Mouse (Mus musculus) kidney, adult 2 months (tissue): Measurements from ENCODE around the gene Tmem108. TPM values are rescaled to one million over a fixed set of nuclear protein-coding genes. Genes with fewer than 3 reads are reported as not detected.
A peak's percentile ranks its signal among the peaks of the same experiment; 100 is the strongest.
"Not testable (repeated sequence)": the region's sequence is repeated elsewhere in the genome, so short reads cannot be mapped to it uniquely, and the experiment has no call there.

ENCODE experiments used
- DNase-seq: peaks from one replicate; pipeline ENCODE4 v3.0.0; 2021
- H3K27ac ChIP-seq: fragments of 200-500 bp; 2 replicates; pipeline ENCODE4 v1.5.1; 2012; ENCODE audit warnings: low read depth, low read length, control low read depth, inconsistent platforms; ENCODE audit not compliant: insufficient read depth
- H3K27me3 ChIP-seq: fragments of 200-500 bp; replicated peaks from 2 replicates; pipeline ENCODE4 v1.6.1; 2012; ENCODE audit warnings: mild to moderate bottlenecking, moderate library complexity, low read length, inconsistent platforms; ENCODE audit not compliant: control insufficient read depth, insufficient read depth
- H3K36me3 ChIP-seq: fragments of 200-500 bp; 2 replicates; pipeline ENCODE4 v1.6.1; 2012; ENCODE audit warnings: mild to moderate bottlenecking, moderate library complexity, low read length, inconsistent platforms; ENCODE audit not compliant: control insufficient read depth, insufficient read depth
- H3K4me1 ChIP-seq: fragments of 200-500 bp; 2 replicates; pipeline ENCODE4 v1.6.1; 2011; ENCODE audit warnings: low read length; ENCODE audit not compliant: control insufficient read depth, insufficient read depth
- H3K4me3 ChIP-seq: fragments of 200-500 bp; 2 replicates; pipeline ENCODE4 v1.5.1; 2011; ENCODE audit warnings: mild to moderate bottlenecking, low read depth, low read length, control low read depth; ENCODE audit not compliant: insufficient read depth
- CTCF ChIP-seq: fragments of 200-500 bp; conservative IDR thresholded peaks from 2 replicates; pipeline ENCODE4 v1.5.1; 2011; ENCODE audit warnings: low read depth, mild to moderate bottlenecking, control low read depth, low read length, moderate library complexity, mixed read lengths; ENCODE audit not compliant: insufficient read depth, insufficient read length
- POLR2A ChIP-seq: fragments of 200-500 bp; IDR thresholded peaks from one replicate; pipeline ENCODE4 v1.6.1; 2011; ENCODE audit warnings: low read depth, low read length, control low read depth
- WGBS: fragments of 180-500 bp; shearing (Covaris S2); methylation state at CpG from one replicate; pipeline ENCODE4 v1.1.7; 2018; 5-methylcytosine and 5-hydroxymethylcytosine counted together
- polyA plus RNA-seq: library from polyadenylated mRNA; depleted of rRNA; stranded (reverse); fragments of >200 nt; gene quantifications from 2 replicates; pipeline ENCODE4 v1.2.3, GENCODE M21; 2012

Gene Tmem108
- polyA plus RNA-seq, 1 experiment: 7.1 TPM

DNA sequence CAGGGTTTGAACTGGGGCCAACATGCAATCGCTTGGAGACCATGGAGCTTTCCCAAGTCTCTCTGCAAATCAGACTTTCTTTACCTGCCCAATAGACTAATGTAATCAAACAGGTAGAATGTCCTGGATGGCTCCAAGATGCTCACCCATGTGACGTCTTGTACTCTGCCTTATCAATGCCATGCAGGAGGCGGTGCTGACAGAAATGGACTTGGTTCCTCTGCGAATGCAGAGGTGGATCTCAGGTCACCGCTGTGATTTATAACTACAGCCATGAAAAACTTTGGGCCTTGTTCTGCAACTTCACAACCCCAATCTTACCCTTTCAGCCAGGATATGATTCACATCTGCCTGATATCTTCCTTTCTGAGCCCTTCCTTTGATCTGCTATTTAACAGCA, 83.8 kb downstream of the Tmem108 start:
- no peak for DNase-seq
- Histone ChIP-seq H3K27ac (no peak overlapping the region), H3K4me3 (no peak overlapping the region), H3K36me3 (no peaks in the 10 kb centered on the region), H3K27me3 (no peaks in the 10 kb centered on the region), H3K4me1 (peaks cover 9% of the 10 kb centered on the region; the same call in 1 of the 2 replicates)
- 76% methylated on average over 5 of the region's 5 CpGs for WGBS
- TF ChIP-seq POLR2A (no peak), CTCF (no peak)

DNA sequence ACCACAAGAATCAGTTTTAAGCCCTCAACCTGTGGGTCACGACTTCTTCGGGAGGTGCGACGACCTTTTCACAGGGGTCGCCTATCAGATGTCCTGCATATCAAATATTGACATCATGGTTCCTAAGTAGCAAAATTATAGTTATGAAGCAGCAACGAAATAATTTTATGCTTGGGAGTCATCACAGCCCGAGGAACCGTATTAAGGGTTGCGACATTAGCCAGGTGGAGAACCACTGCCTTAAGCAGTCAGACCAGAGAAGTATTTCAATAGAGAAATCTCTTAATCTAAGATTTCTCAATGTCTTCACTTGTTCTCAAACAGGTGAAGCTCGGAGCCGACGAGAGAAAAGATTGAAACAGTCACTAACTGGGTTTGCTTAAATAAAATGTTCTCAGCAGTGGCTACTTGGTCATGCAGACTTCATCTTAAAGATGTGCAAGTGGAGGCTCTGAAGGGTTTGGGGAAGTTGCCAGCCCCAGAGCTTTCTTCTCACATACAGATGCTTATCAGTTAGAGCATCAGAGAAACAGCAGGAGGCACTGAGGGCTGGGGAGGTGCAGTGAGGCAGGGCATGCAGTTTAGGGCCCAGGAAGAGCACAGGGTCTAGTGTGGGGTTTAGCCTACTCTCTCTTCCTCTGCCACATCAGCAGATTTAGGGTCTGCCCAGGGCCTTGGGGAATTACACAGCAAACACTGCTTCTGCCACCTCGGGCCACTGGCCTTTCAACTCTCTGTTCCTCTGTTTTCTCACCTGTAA, 85.7 kb downstream of the Tmem108 start:
- Histone ChIP-seq H3K27ac (no peak overlapping the region), H3K36me3 (no peaks in the 10 kb centered on the region), H3K4me3 (no peak overlapping the region), H3K27me3 (no peaks in the 10 kb centered on the region), H3K4me1 (peaks cover 9% of the 10 kb centered on the region; the same call in 1 of the 2 replicates)
- DNase-seq: no peak
- 77% methylated on average over 13 of the region's 13 CpGs for WGBS
- TF ChIP-seq CTCF: no peak
- no peak for TF ChIP-seq POLR2A

DNA sequence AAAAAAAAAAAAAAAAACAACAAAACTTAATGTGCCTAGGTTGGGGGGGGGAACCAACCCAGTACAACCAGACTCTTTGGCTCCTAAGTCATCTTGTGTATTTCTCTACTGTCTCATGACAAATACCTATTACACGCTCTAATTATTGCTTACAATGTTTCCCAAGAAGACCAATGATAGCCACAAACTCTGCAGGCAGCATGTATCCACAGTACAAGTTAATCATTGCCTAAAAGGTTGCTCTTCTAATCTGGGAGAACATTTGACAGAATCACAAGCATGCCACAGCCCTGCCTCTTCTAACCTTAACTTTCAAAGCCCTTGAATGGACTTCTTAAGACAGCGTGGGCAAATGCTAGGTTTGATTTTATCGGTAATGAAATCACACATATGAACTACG, 88.8 kb downstream of the Tmem108 start:
- Histone ChIP-seq H3K36me3 (no peaks in the 10 kb centered on the region), H3K4me3 (no peak overlapping the region), H3K27ac (no peak overlapping the region), H3K4me1 (no peaks in the 10 kb centered on the region; the same call in 1 of the 2 replicates), H3K27me3 (no peaks in the 10 kb centered on the region)
- TF ChIP-seq CTCF: no peak
- no peak for TF ChIP-seq POLR2A
- peak; percentile 77 for DNase-seq
- WGBS: 47% methylated on average over 4 of the region's 4 CpGs

DNA sequence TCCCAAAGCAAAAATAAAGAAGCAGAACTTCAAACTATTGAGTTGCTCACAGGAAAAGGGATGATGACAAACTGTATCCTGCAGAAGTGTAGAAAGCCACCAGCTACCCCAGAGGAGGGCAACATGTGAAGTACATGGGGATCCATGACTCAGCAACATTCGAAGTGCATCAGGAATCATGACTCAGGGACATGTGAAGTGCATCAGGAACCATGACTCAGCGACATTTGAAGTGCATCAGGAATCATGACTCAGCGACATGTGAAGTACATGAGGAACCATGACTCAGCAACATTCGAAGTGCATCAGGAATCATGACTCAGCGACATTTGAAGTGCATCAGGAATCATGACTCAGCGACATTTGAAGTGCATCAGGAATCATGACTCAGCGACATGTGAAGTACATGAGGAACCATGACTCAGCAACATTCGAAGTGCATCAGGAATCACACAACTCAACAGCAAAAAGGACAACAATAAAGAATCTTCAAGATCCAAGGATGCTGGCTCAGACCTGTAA, 91.0 kb downstream of the Tmem108 start:
- WGBS: 94% methylated on average over 8 of the region's 8 CpGs
- H3K4me3 ChIP-seq, H3K4me1 ChIP-seq, H3K36me3 ChIP-seq, H3K27ac ChIP-seq, H3K27me3 ChIP-seq, DNase-seq: not testable (repeated sequence)

DNA sequence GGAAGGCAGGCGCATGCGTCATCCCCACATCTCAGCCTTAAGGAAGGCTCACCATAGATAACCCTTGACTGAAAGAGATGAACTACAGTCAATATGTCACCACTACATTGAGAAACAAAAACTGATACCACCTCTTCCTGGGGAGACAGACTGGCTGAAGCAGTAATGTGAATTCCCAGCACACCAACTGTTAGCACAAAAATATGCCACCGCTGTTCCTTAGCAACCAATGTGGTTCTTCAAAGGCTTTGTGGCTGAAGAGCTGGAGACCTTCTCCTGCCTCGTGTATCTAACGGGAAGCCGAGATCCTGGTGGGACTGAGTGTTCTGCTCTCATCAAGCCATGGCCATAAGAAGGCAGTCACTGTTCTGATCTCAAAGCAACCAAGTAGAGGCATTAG, 92.8 kb downstream of the Tmem108 start:
- no peaks in the 10 kb centered on the region for H3K36me3 ChIP-seq
- TF ChIP-seq POLR2A: no peak
- TF ChIP-seq CTCF: no peak
- H3K27me3 ChIP-seq: no peaks in the 10 kb centered on the region
- H3K4me3 ChIP-seq: no peak overlapping the region
- no peak for DNase-seq
- WGBS: 92% methylated on average over 6 of the region's 6 CpGs
- H3K27ac ChIP-seq: no peak overlapping the region
- no peaks in the 10 kb centered on the region for H3K4me1 ChIP-seq

DNA sequence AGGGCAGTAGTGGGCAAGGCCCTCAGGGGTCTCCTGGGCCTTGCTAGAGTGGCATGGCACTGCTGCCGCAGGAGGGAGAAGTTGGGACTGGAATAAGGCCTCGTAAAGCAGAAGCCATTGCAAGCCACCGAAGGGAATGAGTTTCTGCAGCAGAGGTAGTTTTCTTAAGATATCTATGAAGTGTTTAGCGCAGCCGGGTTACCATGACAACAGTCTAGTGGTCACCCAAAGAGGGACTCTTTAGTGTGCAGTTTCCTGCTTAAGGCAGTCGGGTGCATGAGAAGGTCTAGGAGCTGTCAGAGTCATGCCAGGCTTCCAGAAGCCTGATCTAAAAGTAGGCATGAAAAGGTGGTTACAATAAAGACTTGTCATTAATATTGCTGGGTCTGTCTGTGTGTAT, 95.8 kb downstream of the Tmem108 start:
- H3K4me3 ChIP-seq: no peak overlapping the region
- no peak for DNase-seq
- WGBS: 84% methylated on average over 6 of the region's 6 CpGs
- H3K4me1 ChIP-seq: no peaks in the 10 kb centered on the region
- no peaks in the 10 kb centered on the region for H3K27me3 ChIP-seq
- TF ChIP-seq CTCF (no peak), POLR2A (no peak)
- H3K27ac ChIP-seq: no peak overlapping the region
- H3K36me3 ChIP-seq: no peaks in the 10 kb centered on the region

DNA sequence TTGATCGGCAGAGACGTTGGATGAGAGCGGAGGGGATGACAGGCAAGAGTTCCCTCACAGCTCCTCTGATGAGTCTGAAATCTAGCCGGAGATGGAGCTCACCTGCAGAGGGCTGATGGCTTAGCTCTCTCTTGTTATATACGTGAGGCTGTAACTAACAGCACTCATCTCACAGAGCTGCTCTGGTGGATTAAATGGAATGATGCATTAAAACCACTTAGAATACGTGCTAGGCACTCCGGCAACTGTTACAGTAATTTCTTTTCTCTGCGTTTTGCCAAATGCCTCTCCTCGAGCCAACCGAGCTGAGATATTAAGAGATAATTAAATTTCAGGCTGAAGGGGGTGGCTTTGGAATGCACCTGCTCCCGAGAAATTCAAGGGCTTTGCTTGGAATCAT, 97.5 kb downstream of the Tmem108 start:
- Histone ChIP-seq H3K4me3 (no peak overlapping the region), H3K27me3 (no peaks in the 10 kb centered on the region), H3K36me3 (no peaks in the 10 kb centered on the region), H3K27ac (no peak overlapping the region), H3K4me1 (no peaks in the 10 kb centered on the region)
- no peak for DNase-seq
- 79% methylated on average over 11 of the region's 11 CpGs for WGBS
- TF ChIP-seq POLR2A: no peak
- TF ChIP-seq CTCF: no peak
